Mouse (Mus musculus) E14TG2a.4 (cell line): ENCODE data around the gene Elf1.

Experiments used
- CTCF ChIP-seq: conservative IDR thresholded peaks from 2 replicates; pipeline ENCODE4 v1.5.1; 2014; ENCODE audit warnings: low read length
- NANOG ChIP-seq: IDR thresholded peaks from 2 replicates; pipeline ENCODE4 v1.6.1; 2014; ENCODE audit warnings: borderline replicate concordance, low read length, mixed read lengths
- POU5F1 ChIP-seq: IDR thresholded peaks from 2 replicates; pipeline ENCODE4 v1.6.1; 2014; ENCODE audit warnings: low read length, borderline replicate concordance

- no peak for TF ChIP-seq CTCF
- no peak for TF ChIP-seq POU5F1
- no peak for TF ChIP-seq NANOG
Measured at GRCm38 (mm10) chr14:79518123-79518522, 37.1 kb downstream of the Elf1 start.
